Mouse (Mus musculus) hindlimb bud, embryonic 11.5 days (tissue): ENCODE results near the gene Camkk2.

Experiments
- DNase-seq: peaks from one replicate; pipeline ENCODE4 v3.0.0-alpha.2; 2012; ENCODE audit warnings: low read depth, low spot score; ENCODE audit errors: extremely low spot score

Gene Camkk2

GRCm38 (mm10) chr5:122783726-122784406 lies 4.7 kb upstream of the Camkk2 start:
- no peak for DNase-seq

DNA sequence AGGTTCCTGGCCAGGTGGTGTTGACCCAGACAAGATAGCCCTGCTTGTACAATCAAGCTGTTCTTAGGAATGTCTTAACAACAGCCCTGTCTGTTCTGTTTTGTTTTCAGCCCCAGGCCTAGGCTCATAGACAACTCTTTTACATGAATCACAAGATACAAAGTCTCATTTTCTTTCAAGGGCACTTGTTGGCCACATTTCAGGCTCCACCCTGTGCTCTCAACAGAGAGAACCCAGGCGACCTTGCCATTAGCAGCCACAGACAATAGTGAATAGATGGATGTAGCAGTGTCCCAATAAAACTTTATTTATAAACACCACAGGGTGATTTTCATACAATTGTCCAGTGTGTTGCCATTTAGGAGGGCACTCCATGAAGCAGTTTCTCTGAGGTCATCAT lies 2.9 kb upstream of the Camkk2 start:
- DNase-seq = no peak

GRCm38 (mm10) chr5:122780791-122781432 lies 1.7 kb upstream of the Camkk2 start:
- DNase-seq = no peak

GRCm38 (mm10) chr5:122778231-122779226 lies 680 bp downstream of the Camkk2 start:
- DNase-seq = no peak

GRCm38 (mm10) chr5:122777322-122777721 lies 1.9 kb downstream of the Camkk2 start:
- DNase-seq = no peak

DNA sequence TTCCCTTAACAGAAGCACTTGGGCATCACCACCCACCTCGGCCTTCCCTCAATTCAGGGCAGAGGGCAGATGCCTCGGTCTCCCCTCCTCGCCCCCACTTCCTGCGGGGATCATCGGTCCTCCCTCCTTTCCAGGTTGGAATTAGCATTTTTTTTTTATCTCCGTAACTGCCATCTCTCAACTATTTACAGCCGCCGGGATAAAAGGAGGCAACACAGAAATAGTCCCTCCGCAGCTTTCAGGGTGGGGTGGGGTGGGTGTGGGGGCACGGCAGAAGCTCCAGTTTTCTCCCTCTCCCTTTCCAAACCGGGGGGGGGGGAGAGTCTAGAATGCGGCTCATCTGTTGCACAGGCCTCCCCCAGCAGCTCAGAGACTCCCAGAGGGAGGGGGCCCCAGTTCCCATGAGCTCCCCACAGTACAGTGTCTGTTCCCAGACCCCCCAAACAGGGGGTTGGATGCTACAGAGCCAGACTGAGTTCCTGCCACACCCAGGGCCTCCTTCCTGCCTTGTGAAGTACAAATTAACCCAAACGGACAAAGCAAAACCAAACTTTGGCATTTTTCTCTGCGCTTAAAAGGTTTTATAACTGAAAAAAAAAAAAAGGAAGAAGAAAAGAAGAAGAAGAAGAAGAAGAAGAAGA lies 3.4 kb downstream of the Camkk2 start:
- no peak for DNase-seq

DNA sequence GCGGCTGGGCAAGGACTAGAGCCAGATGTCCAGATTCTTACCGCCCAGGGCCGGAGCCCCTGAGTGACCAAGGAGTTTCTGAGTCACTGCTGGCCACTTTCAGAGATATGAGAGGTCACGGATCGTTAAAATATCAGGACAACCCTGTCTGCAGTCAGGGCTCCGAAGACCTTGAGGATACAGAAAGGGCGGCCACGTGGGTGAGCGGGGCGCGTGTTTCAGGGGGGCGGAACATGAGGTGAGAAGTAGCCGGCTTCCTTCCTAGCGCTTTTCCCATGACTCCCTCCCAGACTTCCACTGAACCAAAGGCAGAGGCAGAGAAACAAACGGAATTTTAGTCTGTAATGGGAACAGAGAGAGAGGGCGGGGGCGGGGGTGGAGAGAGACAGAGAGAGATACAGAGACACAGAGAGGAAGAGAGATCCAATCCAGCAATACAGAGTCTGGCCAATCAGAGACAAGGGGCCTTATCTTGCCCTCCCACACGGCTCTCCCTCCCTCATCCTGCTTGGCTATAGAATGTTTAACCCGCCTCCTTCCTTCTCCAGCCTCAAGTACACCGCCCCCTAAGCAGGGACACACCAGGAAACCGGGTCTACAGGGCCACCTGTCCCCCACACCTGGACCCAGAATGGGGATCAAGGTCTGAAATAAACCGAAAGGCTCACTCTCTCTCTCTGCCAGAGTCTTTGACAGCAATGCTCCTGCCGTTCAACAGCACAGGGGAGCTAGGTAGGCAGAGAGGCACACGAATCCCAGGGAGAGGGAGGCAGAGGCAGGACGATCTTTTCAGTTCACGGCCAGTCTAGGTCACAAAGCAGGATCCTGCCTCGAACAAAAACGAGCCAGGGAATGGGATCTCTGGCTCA lies 4.2 kb downstream of the Camkk2 start:
- no peak for DNase-seq

DNA sequence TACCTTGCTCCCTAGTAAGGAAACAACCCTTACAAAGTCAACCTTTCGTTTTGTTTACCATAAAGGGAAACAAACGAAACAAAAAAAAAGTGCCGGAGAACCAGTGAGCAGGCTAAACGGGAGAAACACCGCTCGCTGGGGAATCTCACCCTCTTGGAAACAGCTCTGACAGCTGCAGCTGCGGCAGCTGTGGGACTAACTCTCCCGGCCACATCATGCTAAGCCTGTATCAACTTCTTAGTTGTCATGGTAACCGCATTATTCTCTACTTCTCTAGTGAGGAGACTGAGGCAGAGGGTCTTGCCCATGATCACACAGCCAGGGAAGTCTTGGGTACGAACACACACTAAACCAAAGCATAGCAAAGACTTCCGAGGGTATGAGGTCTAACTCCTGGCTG lies 5.5 kb downstream of the Camkk2 start:
- no peak for DNase-seq

GRCm38 (mm10) chr5:122771428-122771827 lies 7.8 kb downstream of the Camkk2 start:
- DNase-seq = no peak

- no peak for DNase-seq
These were observed 8.4 kb downstream of the Camkk2 start for GRCm38 (mm10) chr5:122770806-122771261.

DNA sequence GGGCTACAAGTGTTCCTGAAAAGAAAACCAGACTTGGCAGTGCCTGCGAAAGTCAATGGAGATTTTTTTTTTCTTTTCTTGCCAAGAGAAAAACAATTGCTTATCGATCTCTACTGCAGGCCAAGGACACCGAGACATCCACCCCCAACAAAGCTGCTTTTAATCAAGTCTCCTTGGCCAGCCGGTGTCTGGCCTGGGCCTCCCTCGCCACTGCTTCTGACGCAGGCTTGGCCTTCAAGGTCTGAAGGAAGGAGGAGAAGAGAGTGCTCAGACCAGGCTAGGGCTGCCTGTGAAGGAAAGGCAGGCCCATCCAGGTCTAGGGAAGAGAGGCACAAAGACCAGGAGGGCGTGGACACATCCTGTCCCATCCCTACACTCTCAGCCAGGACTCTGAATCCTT lies 8.9 kb downstream of the Camkk2 start:
- no peak for DNase-seq

- no peak for DNase-seq
These were observed 10.1 kb downstream of the Camkk2 start for GRCm38 (mm10) chr5:122769101-122769568.

DNA sequence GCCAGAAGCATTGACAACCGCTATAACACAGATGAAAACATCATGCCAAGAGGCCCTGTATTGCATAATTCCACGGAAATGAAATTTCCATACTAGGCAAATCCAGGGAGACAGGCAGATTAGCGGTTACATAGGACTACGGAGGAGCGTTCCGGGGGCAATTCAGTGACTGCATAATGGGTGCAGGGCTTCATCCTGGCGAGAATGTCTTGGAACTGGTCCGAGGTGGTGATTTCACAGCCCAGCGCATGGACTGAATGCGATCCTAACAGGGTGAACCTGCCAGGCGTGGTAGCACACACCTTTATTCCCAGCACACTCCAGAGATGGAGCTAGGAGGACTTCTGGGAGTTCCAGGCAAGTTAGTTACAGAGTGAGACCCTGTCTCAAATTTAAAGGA lies 11.9 kb downstream of the Camkk2 start:
- DNase-seq = no peak

- no peak for DNase-seq
These were observed 15.2 kb downstream of the Camkk2 start for GRCm38 (mm10) chr5:122764032-122764464.

GRCm38 (mm10) chr5:122763271-122764031 lies 15.8 kb downstream of the Camkk2 start:
- no peak for DNase-seq

GRCm38 (mm10) chr5:122756680-122757079 lies 22.5 kb downstream of the Camkk2 start:
- no peak for DNase-seq

DNA sequence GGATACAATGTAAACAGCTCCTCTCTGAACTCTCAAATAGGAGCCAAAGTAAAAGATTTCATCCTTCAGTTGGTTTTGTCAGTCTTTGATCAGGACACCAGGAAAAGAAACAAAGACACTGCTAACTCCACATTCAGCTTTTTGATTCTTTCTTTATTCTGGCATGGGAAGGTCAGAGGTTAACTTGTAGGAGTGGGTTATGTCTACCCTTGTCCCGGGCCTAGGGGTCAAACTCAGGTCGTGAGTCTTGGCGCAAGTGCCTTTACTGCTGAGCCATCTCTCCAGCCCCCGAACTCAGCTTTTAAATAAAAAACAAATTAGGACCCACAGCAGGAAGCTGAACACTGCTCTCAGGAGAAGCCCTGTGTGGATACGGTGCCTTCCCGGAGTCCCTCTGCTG lies 23.1 kb downstream of the Camkk2 start:
- DNase-seq = no peak

- no peak for DNase-seq
These were observed 23.6 kb downstream of the Camkk2 start for GRCm38 (mm10) chr5:122755620-122756019.

DNA sequence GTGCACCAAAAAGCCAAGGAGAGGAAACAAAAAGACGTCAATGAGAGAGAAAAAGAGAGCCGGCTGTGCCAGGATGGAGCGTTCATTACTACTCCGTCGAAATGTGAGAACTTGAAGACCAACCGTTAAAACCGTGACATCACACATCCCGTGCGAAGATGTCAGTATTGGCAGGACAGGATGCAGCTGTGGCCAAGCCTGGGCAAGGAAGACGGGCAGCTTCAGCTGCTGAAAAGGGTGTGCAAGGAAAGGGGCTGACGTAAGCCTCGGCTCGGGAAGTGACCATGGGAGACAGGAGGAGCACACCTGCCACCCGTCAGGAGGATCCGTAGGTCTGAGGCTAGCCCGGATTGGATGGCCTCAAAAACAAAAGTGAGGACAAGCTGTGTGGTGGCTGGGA lies 24.7 kb downstream of the Camkk2 start:
- no peak for DNase-seq
